Mouse (Mus musculus) stomach, postnatal 0 days (tissue): Measurements from ENCODE around the gene Phlpp2. TPM values are rescaled to one million over a fixed set of nuclear protein-coding genes. Genes with fewer than 3 reads are reported as not detected.

Source experiments
- ATAC-seq: fragments of 200-750 bp; cut with Nextera tagmentation; 2 replicates; pipeline ENCODE4 v1.8.0; 2017; ENCODE audit not compliant: low FRiP score, low TSS enrichment
- DNase-seq: peaks from one replicate; pipeline ENCODE4 v3.0.0-alpha.2; 2016; ENCODE audit warnings: low spot score
- H3K27ac ChIP-seq: fragments of 300-500 bp; sonication (generic); replicated peaks from 2 replicates; pipeline ENCODE4 v1.5.1; 2014; ENCODE audit warnings: mild to moderate bottlenecking, control low read depth
- H3K27me3 ChIP-seq: fragments of 300-500 bp; sonication (generic); 2 replicates; pipeline ENCODE4 v1.6.1; 2014; ENCODE audit warnings: low read length; ENCODE audit not compliant: control insufficient read depth, insufficient read depth
- H3K36me3 ChIP-seq: fragments of 300-500 bp; sonication (generic); 2 replicates; pipeline ENCODE4 v1.6.1; 2014; ENCODE audit warnings: low read length, mixed read lengths; ENCODE audit not compliant: control insufficient read depth, insufficient read depth
- H3K4me1 ChIP-seq: fragments of 300-500 bp; sonication (generic); replicated peaks from 2 replicates; pipeline ENCODE4 v1.6.1; 2014; ENCODE audit warnings: antibody characterized with exemption; ENCODE audit not compliant: control insufficient read depth, insufficient read depth
- H3K4me2 ChIP-seq: fragments of 300-500 bp; sonication (generic); replicated peaks from 2 replicates; pipeline ENCODE4 v1.6.1; 2014; ENCODE audit warnings: low read depth, mild to moderate bottlenecking, control low read depth, moderate library complexity
- H3K4me3 ChIP-seq: fragments of 300-500 bp; sonication (generic); 2 replicates; pipeline ENCODE4 v1.5.1; 2014; ENCODE audit warnings: low read depth, low read length, control low read depth
- H3K9ac ChIP-seq: fragments of 300-500 bp; sonication (generic); 2 replicates; pipeline ENCODE4 v1.6.1; 2014; ENCODE audit warnings: mild to moderate bottlenecking, low read length, control low read depth, mixed read lengths
- H3K9me3 ChIP-seq: fragments of 300-500 bp; sonication (generic); 2 replicates; pipeline ENCODE4 v1.6.1; 2016; ENCODE audit warnings: low read length; ENCODE audit not compliant: control insufficient read depth
- CTCF ChIP-seq: IDR thresholded peaks from 2 replicates; pipeline ENCODE4 v1.5.1; 2016; ENCODE audit warnings: antibody characterized with exemption, low read depth, mild to moderate bottlenecking, moderate library complexity
- EP300 ChIP-seq: optimal IDR thresholded peaks from 2 replicates; pipeline ENCODE3; 2016; ENCODE audit warnings: antibody characterized with exemption
- WGBS: fragments of 180-500 bp; shearing (Covaris S2); extraction: QIAGEN DNeasy Blood & Tissue Kit; methylation state at CpG from one replicate; pipeline ENCODE4 v1.1.7; 2014; 5-methylcytosine and 5-hydroxymethylcytosine counted together
- polyA plus RNA-seq: library from polyadenylated mRNA; unstranded; fragments of >200 nt; fragmentation: Nextera tagmentation; extraction: Ambion mirVana; gene quantifications from 2 replicates; pipeline ENCODE4 v1.2.1, GENCODE M21; 2015

The Phlpp2 gene
- polyA plus RNA-seq, 1 experiment from 2014 or later: 0.81 TPM

GRCm38 (mm10) chr8:109853423-109853822 lies 14.9 kb upstream of the Phlpp2 start:
- ATAC-seq: no peak

GRCm38 (mm10) chr8:109854522-109854921 lies 13.8 kb upstream of the Phlpp2 start:
- H3K4me1 ChIP-seq: no peaks in the 10 kb centered on the region
- TF ChIP-seq CTCF: no peak
- no peak for TF ChIP-seq EP300
- no peak overlapping the region for H3K4me3 ChIP-seq
- no peak for DNase-seq
- peaks cover 26% of the 10 kb centered on the region for H3K36me3 ChIP-seq
- no peaks in the 10 kb centered on the region for H3K9me3 ChIP-seq
- H3K4me2 ChIP-seq: no peak overlapping the region
- no peaks in the 10 kb centered on the region for H3K27me3 ChIP-seq
- WGBS: 94% methylated on average over 4 of the region's 4 CpGs
- H3K27ac ChIP-seq: no peak overlapping the region
- H3K9ac ChIP-seq: no peak overlapping the region
- ATAC-seq: no peak

More at GRCm38 (mm10) chr8:109853423-109853822, 14.9 kb upstream of the Phlpp2 start:
- peaks cover 25% of the 10 kb centered on the region for H3K36me3 ChIP-seq
- H3K27me3 ChIP-seq: no peaks in the 10 kb centered on the region
- H3K4me2 ChIP-seq: no peak overlapping the region
- no peak for TF ChIP-seq EP300
- TF ChIP-seq CTCF: peak; percentile 90
- H3K9me3 ChIP-seq: no peaks in the 10 kb centered on the region
- DNase-seq: peak; percentile 63
- H3K4me3 ChIP-seq: no peak overlapping the region
- no peaks in the 10 kb centered on the region for H3K4me1 ChIP-seq
- no peak overlapping the region for H3K27ac ChIP-seq
- H3K9ac ChIP-seq: no peak overlapping the region
- WGBS: 39% methylated on average over 6 of the region's 6 CpGs

GRCm38 (mm10) chr8:109855451-109855850 lies 12.9 kb upstream of the Phlpp2 start:
- Histone ChIP-seq H3K9me3 (no peaks in the 10 kb centered on the region), H3K27me3 (no peaks in the 10 kb centered on the region), H3K4me3 (no peak overlapping the region), H3K27ac (no peak overlapping the region), H3K9ac (no peak overlapping the region), H3K4me1 (no peaks in the 10 kb centered on the region), H3K4me2 (no peak overlapping the region), H3K36me3 (peaks cover 32% of the 10 kb centered on the region)
- DNase-seq (no peak), ATAC-seq (no peak)
- WGBS: 87% methylated on average over 6 of the region's 6 CpGs
- TF ChIP-seq EP300 (no peak), CTCF (no peak)

GRCm38 (mm10) chr8:109863398-109863797 lies 4.9 kb upstream of the Phlpp2 start:
- DNase-seq: peak; percentile 20
- peaks cover 22% of the 10 kb centered on the region for H3K36me3 ChIP-seq
- H3K4me3 ChIP-seq: no peak overlapping the region
- no peaks in the 10 kb centered on the region for H3K9me3 ChIP-seq
- 49% methylated on average over 2 of the region's 2 CpGs for WGBS
- TF ChIP-seq EP300: no peak
- TF ChIP-seq CTCF: no peak
- ATAC-seq: no peak
- H3K27me3 ChIP-seq: no peaks in the 10 kb centered on the region
- no peak overlapping the region for H3K27ac ChIP-seq
- no peak overlapping the region for H3K9ac ChIP-seq
- H3K4me1 ChIP-seq: no peaks in the 10 kb centered on the region
- H3K4me2 ChIP-seq: no peak overlapping the region

- Histone ChIP-seq H3K4me2 (no peak overlapping the region), H3K9me3 (no peaks in the 10 kb centered on the region), H3K4me1 (0 out of 2 replicates have a peak, but pooled peaks cover 2% of the 10 kb centered on the region), H3K9ac (no peak overlapping the region), H3K36me3 (peaks cover 16% of the 10 kb centered on the region), H3K4me3 (no peak overlapping the region), H3K27ac (no peak overlapping the region), H3K27me3 (no peaks in the 10 kb centered on the region)
- WGBS: 47% methylated on average over 2 of the region's 2 CpGs
- no peak for TF ChIP-seq CTCF
- TF ChIP-seq EP300: no peak
- no peak for DNase-seq
- no peak for ATAC-seq
Observed at GRCm38 (mm10) chr8:109864798-109865197, 3.5 kb upstream of the Phlpp2 start.

- Histone ChIP-seq H3K9me3 (no peaks in the 10 kb centered on the region), H3K4me2 (no peak overlapping the region), H3K4me3 (no peak overlapping the region), H3K27me3 (no peaks in the 10 kb centered on the region), H3K9ac (no peak overlapping the region), H3K4me1 (0 out of 2 replicates have a peak, but pooled peaks cover 2% of the 10 kb centered on the region), H3K36me3 (peaks cover 9% of the 10 kb centered on the region), H3K27ac (no peak overlapping the region)
- 86% methylated on average over 4 of the region's 4 CpGs for WGBS
- TF ChIP-seq CTCF (no peak), EP300 (no peak)
- ATAC-seq (no peak), DNase-seq (no peak)
Observed at GRCm38 (mm10) chr8:109865536-109865935, 2.8 kb upstream of the Phlpp2 start.
